Mouse (Mus musculus) hindbrain, embryonic 14.5 days (tissue): ENCODE data around the gene Zfp362. TPM values are rescaled to one million over a fixed set of nuclear protein-coding genes. Genes with fewer than 3 reads are reported as not detected.

ENCODE experiments used
- ATAC-seq: fragments of 200-750 bp; cut with Nextera tagmentation; 2 replicates; pipeline ENCODE4 v1.8.0; 2017; ENCODE audit warnings: moderate number of reproducible peaks, mild to moderate bottlenecking, moderate TSS enrichment, moderate library complexity; ENCODE audit not compliant: low FRiP score
- DNase-seq: peaks from one replicate; pipeline ENCODE4 v3.0.0-alpha.2; 2015; ENCODE audit warnings: low spot score
- H3K27ac ChIP-seq: fragments of 300-500 bp; sonication (generic); 2 replicates; pipeline ENCODE4 v1.5.1; 2014; ENCODE audit warnings: mild to moderate bottlenecking, moderate library complexity
- H3K27me3 ChIP-seq: fragments of 300-500 bp; sonication (generic); 2 replicates; pipeline ENCODE4 v1.6.1; 2014; ENCODE audit warnings: mild to moderate bottlenecking, low read length, mixed read lengths; ENCODE audit not compliant: control insufficient read depth, insufficient read depth
- H3K36me3 ChIP-seq: fragments of 300-500 bp; sonication (generic); replicated peaks from 2 replicates; pipeline ENCODE4 v1.6.1; 2014; ENCODE audit not compliant: control insufficient read depth, insufficient read depth
- H3K4me1 ChIP-seq: fragments of 300-500 bp; sonication (generic); replicated peaks from 2 replicates; pipeline ENCODE4 v1.6.1; 2014; ENCODE audit warnings: antibody characterized with exemption, low read length, mixed read lengths; ENCODE audit not compliant: control insufficient read depth, insufficient read depth
- H3K4me2 ChIP-seq: fragments of 300-500 bp; sonication (generic); replicated peaks from 2 replicates; pipeline ENCODE4 v1.6.1; 2014; ENCODE audit warnings: mild to moderate bottlenecking, moderate library complexity
- H3K4me3 ChIP-seq: fragments of 300-500 bp; sonication (generic); replicated peaks from 2 replicates; pipeline ENCODE4 v1.5.1; 2014; ENCODE audit warnings: mild to moderate bottlenecking, low read length
- H3K9ac ChIP-seq: fragments of 300-500 bp; sonication (generic); 2 replicates; pipeline ENCODE4 v1.6.1; 2014
- H3K9me3 ChIP-seq: fragments of 300-500 bp; sonication (generic); 2 replicates; pipeline ENCODE4 v1.6.1; 2016; ENCODE audit warnings: low read length; ENCODE audit not compliant: control insufficient read depth
- WGBS: fragments of 180-500 bp; shearing (Covaris S2); extraction: QIAGEN DNeasy Blood & Tissue Kit; methylation state at CpG from one replicate; pipeline ENCODE4 v1.1.7; 2014; 5-methylcytosine and 5-hydroxymethylcytosine counted together
- polyA plus RNA-seq: library from polyadenylated mRNA; unstranded; fragments of >200 nt; fragmentation: Nextera tagmentation; extraction: Ambion mirVana; gene quantifications from 2 replicates; pipeline ENCODE4 v1.2.1, GENCODE M21; 2014

The Zfp362 gene
- 29.0 and 33.6 TPM in 2 replicates for polyA plus RNA-seq

- ATAC-seq (peak; percentile 62), DNase-seq (peak; percentile 49)
- Histone ChIP-seq H3K9ac (peak within 1 kb of the TSS; percentile 96), H3K4me3 (peak within 1 kb of the TSS; percentile 64), H3K9me3 (no peaks in the 10 kb centered on the region), H3K27me3 (no peaks in the 10 kb centered on the region), H3K4me1 (peaks cover 30% of the 10 kb centered on the region), H3K36me3 (no peaks in the 10 kb centered on the region), H3K4me2 (peak within 1 kb of the TSS; percentile 99), H3K27ac (peak within 1 kb of the TSS; percentile 98)
- WGBS: under 1% methylated on average over 32 of the region's 111 CpGs
These were observed at the start of gene Zfp362 for GRCm38 (mm10) chr4:128806043-128806826. Zfp362 (minus strand) TSS chr4:128806045.

- no peak for ATAC-seq
- Histone ChIP-seq H3K27me3 (no peaks in the 10 kb centered on the region), H3K9ac (no peak overlapping the region), H3K36me3 (no peaks in the 10 kb centered on the region), H3K9me3 (no peaks in the 10 kb centered on the region), H3K4me1 (0 out of 2 replicates have a peak, but pooled peaks cover 6% of the 10 kb centered on the region), H3K27ac (no peak overlapping the region), H3K4me3 (no peak overlapping the region), H3K4me2 (no peak overlapping the region)
- no peak for DNase-seq
- 82% methylated on average over 4 of the region's 4 CpGs for WGBS
These were observed 49.8 kb upstream of the Zfp362 start for GRCm38 (mm10) chr4:128855613-128856040.

- H3K9ac ChIP-seq: no peak overlapping the region
- 75% methylated on average over 11 of the region's 11 CpGs for WGBS
- no peak for DNase-seq
These were observed 47.3 kb upstream of the Zfp362 start for GRCm38 (mm10) chr4:128853117-128853516.

GRCm38 (mm10) chr4:128852266-128852887 lies 46.5 kb upstream of the Zfp362 start:
- Histone ChIP-seq H3K9ac (no peak overlapping the region), H3K4me3 (no peak overlapping the region), H3K27ac (no peak overlapping the region), H3K4me1 (0 out of 2 replicates have a peak, but pooled peaks cover 2% of the 10 kb centered on the region), H3K36me3 (no peaks in the 10 kb centered on the region), H3K27me3 (no peaks in the 10 kb centered on the region), H3K4me2 (no peak overlapping the region), H3K9me3 (no peaks in the 10 kb centered on the region)
- DNase-seq (no peak), ATAC-seq (no peak)
- WGBS: 89% methylated on average over 12 of the region's 12 CpGs

More at GRCm38 (mm10) chr4:128853117-128853516, 47.3 kb upstream of the Zfp362 start:
- Histone ChIP-seq H3K9me3 (no peaks in the 10 kb centered on the region), H3K4me1 (0 out of 2 replicates have a peak, but pooled peaks cover 6% of the 10 kb centered on the region), H3K36me3 (no peaks in the 10 kb centered on the region), H3K27ac (no peak overlapping the region), H3K4me2 (no peak overlapping the region), H3K27me3 (no peaks in the 10 kb centered on the region), H3K4me3 (no peak overlapping the region)
- ATAC-seq: no peak

- Histone ChIP-seq H3K27ac (no peak overlapping the region), H3K4me2 (no peak overlapping the region), H3K4me3 (no peak overlapping the region), H3K27me3 (no peaks in the 10 kb centered on the region), H3K36me3 (no peaks in the 10 kb centered on the region), H3K4me1 (no peaks in the 10 kb centered on the region), H3K9me3 (no peaks in the 10 kb centered on the region), H3K9ac (no peak overlapping the region)
- DNase-seq (no peak), ATAC-seq (no peak)
- WGBS: 81% methylated on average over 7 of the region's 7 CpGs
These were observed 43.8 kb upstream of the Zfp362 start for GRCm38 (mm10) chr4:128849686-128850085.

- Histone ChIP-seq H3K36me3 (no peaks in the 10 kb centered on the region), H3K9me3 (no peaks in the 10 kb centered on the region), H3K9ac (no peak overlapping the region), H3K4me3 (no peak overlapping the region), H3K4me2 (no peak overlapping the region), H3K27ac (no peak overlapping the region), H3K4me1 (no peaks in the 10 kb centered on the region), H3K27me3 (no peaks in the 10 kb centered on the region)
- no peak for ATAC-seq
- 95% methylated on average over 3 of the region's 3 CpGs for WGBS
- DNase-seq: no peak
These were observed 43.1 kb upstream of the Zfp362 start for GRCm38 (mm10) chr4:128848961-128849360.

- DNase-seq: no peak
- Histone ChIP-seq H3K36me3 (no peaks in the 10 kb centered on the region), H3K4me1 (0 out of 2 replicates have a peak, but pooled peaks cover 5% of the 10 kb centered on the region), H3K27me3 (no peaks in the 10 kb centered on the region), H3K9ac (no peak overlapping the region), H3K4me3 (no peak overlapping the region), H3K4me2 (no peak overlapping the region), H3K9me3 (no peaks in the 10 kb centered on the region), H3K27ac (no peak overlapping the region)
- 68% methylated on average over 12 of the region's 12 CpGs for WGBS
- no peak for ATAC-seq
These were observed 39.6 kb upstream of the Zfp362 start for GRCm38 (mm10) chr4:128845367-128845973.

- H3K4me3 ChIP-seq: no peak overlapping the region
- no peak overlapping the region for H3K9ac ChIP-seq
- 0 out of 2 replicates have a peak, but pooled peaks cover 7% of the 10 kb centered on the region for H3K4me1 ChIP-seq
- no peak for ATAC-seq
- no peak for DNase-seq
- no peaks in the 10 kb centered on the region for H3K27me3 ChIP-seq
- H3K36me3 ChIP-seq: no peaks in the 10 kb centered on the region
- H3K9me3 ChIP-seq: no peaks in the 10 kb centered on the region
- H3K27ac ChIP-seq: no peak overlapping the region
- 37% methylated on average over 13 of the region's 13 CpGs for WGBS
- H3K4me2 ChIP-seq: no peak overlapping the region
These were observed 38.7 kb upstream of the Zfp362 start for GRCm38 (mm10) chr4:128844566-128844965.

GRCm38 (mm10) chr4:128841259-128841658 lies 35.4 kb upstream of the Zfp362 start:
- H3K4me1 ChIP-seq: 0 out of 2 replicates have a peak, but pooled peaks cover 7% of the 10 kb centered on the region
- H3K27ac ChIP-seq: peak overlapping the region; percentile 54
- no peak overlapping the region for H3K4me2 ChIP-seq
- 0 out of 2 replicates have a peak, but pooled peaks have one; percentile 37 for ATAC-seq
- no peaks in the 10 kb centered on the region for H3K27me3 ChIP-seq
- 23% methylated on average over 8 of the region's 8 CpGs for WGBS
- H3K9me3 ChIP-seq: no peaks in the 10 kb centered on the region
- no peak overlapping the region for H3K4me3 ChIP-seq
- peak; percentile 46 for DNase-seq
- no peak overlapping the region for H3K9ac ChIP-seq
- no peaks in the 10 kb centered on the region for H3K36me3 ChIP-seq
